Mouse (Mus musculus) embryonic facial prominence, embryonic 15.5 days (tissue): ENCODE results near the gene Shh. TPM values are rescaled to one million over a fixed set of nuclear protein-coding genes. Genes with fewer than 3 reads are reported as not detected.

Source experiments
- ATAC-seq: fragments of 200-750 bp; cut with Nextera tagmentation; 2 replicates; pipeline ENCODE4 v1.8.0; 2017; ENCODE audit warnings: low read depth, moderate TSS enrichment; ENCODE audit not compliant: insufficient number of reproducible peaks, low FRiP score, low TSS enrichment
- H3K27ac ChIP-seq: fragments of 300-500 bp; sonication (generic); replicated peaks from 2 replicates; pipeline ENCODE4 v1.5.1; 2015; ENCODE audit warnings: mild to moderate bottlenecking, inconsistent platforms
- H3K27me3 ChIP-seq: fragments of 300-500 bp; sonication (generic); 2 replicates; pipeline ENCODE4 v1.6.1; 2015; ENCODE audit warnings: inconsistent platforms
- H3K36me3 ChIP-seq: fragments of 300-500 bp; sonication (generic); 2 replicates; pipeline ENCODE4 v1.6.1; 2015; ENCODE audit warnings: mild to moderate bottlenecking, inconsistent platforms
- H3K4me1 ChIP-seq: fragments of 300-500 bp; sonication (generic); 2 replicates; pipeline ENCODE4 v1.6.1; 2015; ENCODE audit warnings: inconsistent platforms
- H3K4me2 ChIP-seq: fragments of 300-500 bp; sonication (generic); replicated peaks from 2 replicates; pipeline ENCODE4 v1.6.1; 2015; ENCODE audit warnings: mild to moderate bottlenecking, inconsistent platforms
- H3K4me3 ChIP-seq: fragments of 300-500 bp; sonication (generic); replicated peaks from 2 replicates; pipeline ENCODE4 v1.5.1; 2015; ENCODE audit warnings: mild to moderate bottlenecking, inconsistent platforms
- H3K9ac ChIP-seq: fragments of 300-500 bp; sonication (generic); 2 replicates; pipeline ENCODE4 v1.6.1; 2015; ENCODE audit warnings: inconsistent platforms
- H3K9me3 ChIP-seq: fragments of 300-500 bp; sonication (generic); replicated peaks from 2 replicates; pipeline ENCODE4 v1.6.1; 2016; ENCODE audit warnings: inconsistent platforms
- WGBS: fragments of 180-500 bp; shearing (Covaris S2); methylation state at CpG from one replicate; pipeline ENCODE4 v1.1.7; 2015; 5-methylcytosine and 5-hydroxymethylcytosine counted together
- polyA plus RNA-seq: library from polyadenylated mRNA; unstranded; fragments of >200 nt; fragmentation: Nextera tagmentation; extraction: Ambion mirVana; gene quantifications from 2 replicates; pipeline ENCODE4 v1.2.1, GENCODE M21; 2015

The Shh gene
- polyA plus RNA-seq, 1 experiment from 2014 or later, result 2.9 TPM

GRCm38 (mm10) chr5:28466351-28466750 lies 705 bp downstream of the Shh start:
- Histone ChIP-seq H3K4me2 (peak overlapping the region; percentile 43), H3K27me3 (peaks cover 99% of the 10 kb centered on the region), H3K9ac (no peak overlapping the region), H3K36me3 (no peaks in the 10 kb centered on the region), H3K4me1 (peaks cover 27% of the 10 kb centered on the region), H3K9me3 (no peaks in the 10 kb centered on the region), H3K27ac (no peak overlapping the region), H3K4me3 (peak overlapping the region; percentile 50)
- ATAC-seq, result no peak
- WGBS, result 0% methylated on average over 15 of the region's 15 CpGs

GRCm38 (mm10) chr5:28465526-28465925 lies 1.5 kb downstream of the Shh start:
- no peak for ATAC-seq
- under 1% methylated on average over 18 of the region's 18 CpGs for WGBS
- H3K27ac ChIP-seq, result no peak overlapping the region
- peaks cover 31% of the 10 kb centered on the region for H3K4me1 ChIP-seq
- H3K9ac ChIP-seq, result no peak overlapping the region
- no peaks in the 10 kb centered on the region for H3K36me3 ChIP-seq
- H3K4me2 ChIP-seq, result peak overlapping the region; percentile 91
- H3K4me3 ChIP-seq, result peak overlapping the region; percentile 50
- peaks cover 100% of the 10 kb centered on the region for H3K27me3 ChIP-seq
- no peaks in the 10 kb centered on the region for H3K9me3 ChIP-seq

- no peak overlapping the region for H3K27ac ChIP-seq
- ATAC-seq, result no peak
Observed at GRCm38 (mm10) chr5:28465099-28465406, 2.0 kb downstream of the Shh start.

GRCm38 (mm10) chr5:28464361-28465098 lies 2.5 kb downstream of the Shh start:
- Histone ChIP-seq H3K9me3 (no peaks in the 10 kb centered on the region), H3K27me3 (peaks cover 100% of the 10 kb centered on the region), H3K4me3 (peak overlapping the region; percentile 50), H3K9ac (no peak overlapping the region), H3K36me3 (no peaks in the 10 kb centered on the region), H3K4me2 (peak overlapping the region; percentile 91), H3K4me1 (peaks cover 41% of the 10 kb centered on the region), H3K27ac (no peak overlapping the region)
- under 1% methylated on average over 72 of the region's 76 CpGs for WGBS
- no peak for ATAC-seq

More at GRCm38 (mm10) chr5:28465099-28465406, 2.0 kb downstream of the Shh start:
- Histone ChIP-seq H3K36me3 (no peaks in the 10 kb centered on the region), H3K4me2 (peak overlapping the region; percentile 91), H3K27me3 (peaks cover 100% of the 10 kb centered on the region), H3K4me3 (peak overlapping the region; percentile 50), H3K9me3 (no peaks in the 10 kb centered on the region), H3K9ac (no peak overlapping the region), H3K4me1 (peaks cover 36% of the 10 kb centered on the region)
- under 1% methylated on average over 29 of the region's 29 CpGs for WGBS

- no peak overlapping the region for H3K27ac ChIP-seq
- peaks cover 50% of the 10 kb centered on the region for H3K4me1 ChIP-seq
- H3K4me3 ChIP-seq, result peak overlapping the region; percentile 50; the same call in 1 of the 2 replicates
- no peaks in the 10 kb centered on the region for H3K36me3 ChIP-seq
- H3K27me3 ChIP-seq, result peaks cover 100% of the 10 kb centered on the region
- 3% methylated on average over 10 of the region's 10 CpGs for WGBS
- H3K9me3 ChIP-seq, result no peaks in the 10 kb centered on the region
- H3K4me2 ChIP-seq, result peak overlapping the region; percentile 91; the same call in 1 of the 2 replicates
- H3K9ac ChIP-seq, result no peak overlapping the region
- ATAC-seq, result no peak
Observed at GRCm38 (mm10) chr5:28463656-28464055, 3.4 kb downstream of the Shh start.

GRCm38 (mm10) chr5:28462741-28463590 lies 4.1 kb downstream of the Shh start:
- peak overlapping the region; percentile 1; the same call in 1 of the 2 replicates for H3K4me3 ChIP-seq
- H3K9me3 ChIP-seq, result no peaks in the 10 kb centered on the region
- peaks cover 100% of the 10 kb centered on the region for H3K27me3 ChIP-seq
- 3% methylated on average over 33 of the region's 33 CpGs for WGBS
- no peak for ATAC-seq
- no peaks in the 10 kb centered on the region for H3K36me3 ChIP-seq
- H3K27ac ChIP-seq, result no peak overlapping the region
- H3K9ac ChIP-seq, result no peak overlapping the region
- peaks cover 57% of the 10 kb centered on the region for H3K4me1 ChIP-seq
- 0 out of 2 replicates have a peak overlapping the region, but pooled peaks have one; percentile 91 for H3K4me2 ChIP-seq

- Histone ChIP-seq H3K36me3 (no peaks in the 10 kb centered on the region), H3K4me1 (peaks cover 56% of the 10 kb centered on the region), H3K9me3 (no peaks in the 10 kb centered on the region), H3K4me2 (no peak overlapping the region), H3K9ac (no peak overlapping the region), H3K27ac (no peak overlapping the region), H3K4me3 (no peak overlapping the region), H3K27me3 (peaks cover 97% of the 10 kb centered on the region)
- 13% methylated on average over 11 of the region's 11 CpGs for WGBS
- ATAC-seq, result no peak
Observed at GRCm38 (mm10) chr5:28461376-28461775, 5.7 kb downstream of the Shh start.

- H3K4me1 ChIP-seq, result peaks cover 51% of the 10 kb centered on the region
- H3K4me2 ChIP-seq, result no peak overlapping the region; the same call in 1 of the 2 replicates
- ATAC-seq, result no peak
- H3K4me3 ChIP-seq, result no peak overlapping the region
- WGBS, result 4% methylated on average over 17 of the region's 17 CpGs
- H3K27ac ChIP-seq, result no peak overlapping the region
- H3K36me3 ChIP-seq, result no peaks in the 10 kb centered on the region
- peaks cover 97% of the 10 kb centered on the region for H3K27me3 ChIP-seq
- H3K9me3 ChIP-seq, result no peaks in the 10 kb centered on the region
- H3K9ac ChIP-seq, result no peak overlapping the region
Observed at GRCm38 (mm10) chr5:28460556-28461350, 6.3 kb downstream of the Shh start.

- peaks cover 42% of the 10 kb centered on the region for H3K4me1 ChIP-seq
- no peak overlapping the region for H3K9ac ChIP-seq
- H3K36me3 ChIP-seq, result no peaks in the 10 kb centered on the region
- 0 out of 2 replicates have a peak overlapping the region, but pooled peaks have one; percentile 63 for H3K4me2 ChIP-seq
- ATAC-seq, result no peak
- no peak overlapping the region for H3K27ac ChIP-seq
- 2% methylated on average over 41 of the region's 41 CpGs for WGBS
- H3K4me3 ChIP-seq, result no peak overlapping the region
- H3K9me3 ChIP-seq, result no peaks in the 10 kb centered on the region
- peaks cover 89% of the 10 kb centered on the region for H3K27me3 ChIP-seq
Observed at GRCm38 (mm10) chr5:28459456-28460225, 7.4 kb downstream of the Shh start.

- Histone ChIP-seq H3K4me1 (peaks cover 34% of the 10 kb centered on the region), H3K4me3 (peak overlapping the region; percentile 39), H3K36me3 (no peaks in the 10 kb centered on the region), H3K9me3 (no peaks in the 10 kb centered on the region), H3K27me3 (peaks cover 81% of the 10 kb centered on the region), H3K27ac (no peak overlapping the region), H3K9ac (no peak overlapping the region), H3K4me2 (peak overlapping the region; percentile 63)
- under 1% methylated on average over 27 of the region's 27 CpGs for WGBS
- no peak for ATAC-seq
Observed at GRCm38 (mm10) chr5:28458821-28459240, 8.2 kb downstream of the Shh start.
